Mouse (Mus musculus) bone marrow macrophage, adult 2 months (primary cell): ENCODE data around the gene Srf. TPM values are rescaled to one million over a fixed set of nuclear protein-coding genes. Genes with fewer than 3 reads are reported as not detected.

ENCODE experiments used
- H3K27ac ChIP-seq: 2 replicates; pipeline ENCODE4 v1.5.1; 2012; ENCODE audit warnings: low read depth, low read length; ENCODE audit not compliant: insufficient read depth
- H3K4me1 ChIP-seq: 2 replicates; pipeline ENCODE4 v1.6.1; 2012; ENCODE audit warnings: low read length; ENCODE audit not compliant: control insufficient read depth, insufficient read depth
- H3K4me3 ChIP-seq: 2 replicates; pipeline ENCODE4 v1.5.1; 2012; ENCODE audit warnings: mild to moderate bottlenecking, low read length, moderate library complexity; ENCODE audit not compliant: insufficient read depth
- POLR2A ChIP-seq: IDR thresholded peaks from 2 replicates; pipeline ENCODE4 v1.6.1; 2012; ENCODE audit warnings: mild to moderate bottlenecking, low read depth, low read length, borderline replicate concordance
- polyA plus RNA-seq: library from polyadenylated mRNA; stranded (reverse); fragments of >200 nt; gene quantifications from 2 replicates; pipeline ENCODE4 v1.2.4, GENCODE M21; 2012; ENCODE audit not compliant: missing spikeins, insufficient read depth, insufficient read length

Gene Srf
- polyA plus RNA-seq, 1 experiment = 44.2 TPM

- Histone ChIP-seq H3K27ac (no peak overlapping the region), H3K4me3 (no peak overlapping the region), H3K4me1 (peaks cover 5% of the 10 kb centered on the region)
- TF ChIP-seq POLR2A = no peak
These were observed 53.2 kb downstream of the Srf start for GRCm38 (mm10) chr17:46502775-46503174.

Other genes with a start within 250 kb of the Srf start
- 5.4 and 7.2 TPM in 2 replicates for gene Abcc10, start 227.8 kb downstream of the Srf start, polyA plus RNA-seq
- 21.7 and 26.2 TPM in 2 replicates for gene Zfp318, start 172.4 kb downstream of the Srf start, polyA plus RNA-seq
- not detected in 2 replicates for gene Crip3, start 127.2 kb downstream of the Srf start, polyA plus RNA-seq
- gene Slc22a7, start 117.7 kb downstream of the Srf start, polyA plus RNA-seq = not detected in 2 replicates
- gene Ttbk1, start 68.5 kb downstream of the Srf start, polyA plus RNA-seq = not detected in 2 replicates
- 5.7 and 9.0 TPM in 2 replicates for gene Dnph1, start 59.5 kb downstream of the Srf start, polyA plus RNA-seq
- 27.7 and 46.3 TPM in 2 replicates for gene Cul9, start 9.8 kb downstream of the Srf start, polyA plus RNA-seq
- gene Ptk7, start 73.3 kb upstream of the Srf start, polyA plus RNA-seq = 0.43 and 0.56 TPM in 2 replicates
- 45.3 and 48.8 TPM in 2 replicates for gene Klc4, start 89.8 kb upstream of the Srf start, polyA plus RNA-seq
- gene Mrpl2, start 90.1 kb upstream of the Srf start, polyA plus RNA-seq = 38.2 and 39.9 TPM in 2 replicates
- gene Cul7, start 94.2 kb upstream of the Srf start, polyA plus RNA-seq = 14.5 and 15.4 TPM in 2 replicates
- gene Rrp36, start 118.2 kb upstream of the Srf start, polyA plus RNA-seq = 25.8 and 27.7 TPM in 2 replicates
- 69.3 and 70.9 TPM in 2 replicates for gene Mea1, start 122.6 kb upstream of the Srf start, polyA plus RNA-seq
- gene Klhdc3, start 124.7 kb upstream of the Srf start, polyA plus RNA-seq = 50.3 and 52.9 TPM in 2 replicates
- 34.4 and 38.2 TPM in 2 replicates for gene Ppp2r5d, start 148.9 kb upstream of the Srf start, polyA plus RNA-seq
- 26.6 and 27.8 TPM in 2 replicates for gene Pex6, start 155.3 kb upstream of the Srf start, polyA plus RNA-seq
- gene Gnmt, start 173.0 kb upstream of the Srf start, polyA plus RNA-seq = 1.2 TPM in 1 of 2 replicates, not detected in the other
- 134 and 146 TPM in 2 replicates for gene Cnpy3, start 196.0 kb upstream of the Srf start, polyA plus RNA-seq
- gene Ptcra, start 207.5 kb upstream of the Srf start, polyA plus RNA-seq = not detected in 2 replicates
- gene 2310039H08Rik, start 216.5 kb upstream of the Srf start, polyA plus RNA-seq = 6.1 and 7.2 TPM in 2 replicates
- gene Rpl7l1, start 226.5 kb upstream of the Srf start, polyA plus RNA-seq = 75.3 and 83.5 TPM in 2 replicates